Mouse (Mus musculus): ENCODE measurements around the gene Ms4a14. TPM values are rescaled to one million over a fixed set of nuclear protein-coding genes. Genes with fewer than 3 reads are reported as not detected.

Gene Ms4a14
- polyA plus RNA-seq, 1 experiment from 2014 or later, result not detected

Other genes with a start within 250 kb of the Ms4a14 start
- not detected in 2 replicates for gene Ms4a8a, start 233.4 kb downstream of the Ms4a14 start, polyA plus RNA-seq (2015; fragmentation: Nextera tagmentation; extraction: Ambion mirVana)
- not detected in 2 replicates for gene 1700017D01Rik, start 183.6 kb downstream of the Ms4a14 start, polyA plus RNA-seq (2015; fragmentation: Nextera tagmentation; extraction: Ambion mirVana)
- gene 1700025F22Rik, start 149.1 kb downstream of the Ms4a14 start, polyA plus RNA-seq (2015; fragmentation: Nextera tagmentation; extraction: Ambion mirVana), result not detected in 2 replicates
- gene Ms4a13, start 117.7 kb downstream of the Ms4a14 start, polyA plus RNA-seq (2015; fragmentation: Nextera tagmentation; extraction: Ambion mirVana), result not detected in 2 replicates
- gene Ms4a12, start 82.0 kb downstream of the Ms4a14 start, polyA plus RNA-seq (2015; fragmentation: Nextera tagmentation; extraction: Ambion mirVana), result not detected in 2 replicates
- gene Ms4a1, start 48.2 kb downstream of the Ms4a14 start, polyA plus RNA-seq (2015; fragmentation: Nextera tagmentation; extraction: Ambion mirVana), result not detected in 2 replicates
- not detected in 2 replicates for gene Ms4a5, start 30.6 kb downstream of the Ms4a14 start, polyA plus RNA-seq (2015; fragmentation: Nextera tagmentation; extraction: Ambion mirVana)
- 2.6 and 3.6 TPM in 2 replicates for gene Ms4a7, start 21.7 kb upstream of the Ms4a14 start, polyA plus RNA-seq (2015; fragmentation: Nextera tagmentation; extraction: Ambion mirVana)
- 1.5 and 2.1 TPM in 2 replicates for gene Ms4a4a, start 61.1 kb upstream of the Ms4a14 start, polyA plus RNA-seq (2015; fragmentation: Nextera tagmentation; extraction: Ambion mirVana)
- gene Ms4a4c, start 90.3 kb upstream of the Ms4a14 start, polyA plus RNA-seq (2015; fragmentation: Nextera tagmentation; extraction: Ambion mirVana), result not detected in 2 replicates
- not detected in 2 replicates for gene Ms4a4b, start 129.1 kb upstream of the Ms4a14 start, polyA plus RNA-seq (2015; fragmentation: Nextera tagmentation; extraction: Ambion mirVana)
- 1.9 and 2.0 TPM in 2 replicates for gene Ms4a6c, start 154.9 kb upstream of the Ms4a14 start, polyA plus RNA-seq (2015; fragmentation: Nextera tagmentation; extraction: Ambion mirVana)
- not detected in 2 replicates for gene Gm8369, start 171.5 kb upstream of the Ms4a14 start, polyA plus RNA-seq (2015; fragmentation: Nextera tagmentation; extraction: Ambion mirVana)
- gene Ms4a6b, start 202.1 kb upstream of the Ms4a14 start, polyA plus RNA-seq (2015; fragmentation: Nextera tagmentation; extraction: Ambion mirVana), result 2.5 and 3.1 TPM in 2 replicates
- gene Ms4a4d, start 222.3 kb upstream of the Ms4a14 start, polyA plus RNA-seq (2015; fragmentation: Nextera tagmentation; extraction: Ambion mirVana), result not detected in 2 replicates

All from midbrain, embryonic 13.5 days (tissue).